Mouse (Mus musculus): ENCODE measurements at regions not wholly inside any gene's neighbourhood (a gene's known extent, or its start where the extent isn't known, plus 50 kb on each side); places are given as distances from the start of the nearest gene placed in this dataset.

GRCm38 (mm10) chr9:26667835-26668234 lies 65.7 kb upstream of the B3gat1 start:
- no peak overlapping the region for H3K9ac ChIP-seq (ENCODE audit: insufficient read depth, low read depth, low read length, poor library complexity, severe bottlenecking)
- TF ChIP-seq ZNF384 (IDR thresholded peaks at IDR 0.05; ENCODE audit: low read depth, low read length) = no peak
- no peak for TF ChIP-seq MAFK (IDR thresholded peaks at IDR 0.05; ENCODE audit: insufficient read depth, low read depth, low read length)
- no peak for TF ChIP-seq HCFC1 (IDR thresholded peaks at IDR 0.05; ENCODE audit: borderline replicate concordance, insufficient read depth, low read length)
- no peak for TF ChIP-seq CHD2 (IDR thresholded peaks at IDR 0.05; ENCODE audit: low read depth, low read length)
- no peak for TF ChIP-seq ZC3H11A (IDR thresholded peaks at IDR 0.05; ENCODE audit: borderline replicate concordance, low read depth, low read length)

GRCm38 (mm10) chr9:26674059-26674757 lies 59.3 kb upstream of the B3gat1 start:
- H3K27ac ChIP-seq (ENCODE audit: insufficient read depth, low read depth, low read length, poor library complexity, severe bottlenecking) = no peak overlapping the region
- H3K4me1 ChIP-seq (ENCODE audit: control insufficient read depth in 2 of 2, insufficient read depth in 2 of 2, low read length in 2 of 2, poor library complexity in 1 of 2) = no peaks in the 10 kb centered on the region
- TF ChIP-seq MAFK (IDR thresholded peaks at IDR 0.05; ENCODE audit: insufficient read depth, low read depth, low read length) = no peak
- no peak for TF ChIP-seq ZC3H11A (IDR thresholded peaks at IDR 0.05; ENCODE audit: borderline replicate concordance, low read depth, low read length)
- no peak for TF ChIP-seq CHD2 (IDR thresholded peaks at IDR 0.05; ENCODE audit: low read depth, low read length)
- TF ChIP-seq HCFC1 (IDR thresholded peaks at IDR 0.05; ENCODE audit: borderline replicate concordance, insufficient read depth, low read length) = no peak
- no peak for TF ChIP-seq ZNF384 (IDR thresholded peaks at IDR 0.05; ENCODE audit: low read depth, low read length)
- H3K9me3 ChIP-seq (ENCODE audit: control insufficient read depth, insufficient read depth, low read depth, low read length) = no peaks in the 10 kb centered on the region
- H3K4me3 ChIP-seq (ENCODE audit: insufficient read depth in 1 of 2, low read depth in 1 of 2, low read length in 2 of 2, poor library complexity in 1 of 2, severe bottlenecking in 1 of 2) = no peak overlapping the region
- no peak overlapping the region for H3K9ac ChIP-seq (ENCODE audit: insufficient read depth, low read depth, low read length, poor library complexity, severe bottlenecking)
- no peaks in the 10 kb centered on the region for H3K36me3 ChIP-seq (ENCODE audit: control insufficient read depth, insufficient read depth, low read length, poor library complexity, severe bottlenecking)
- in situ Hi-C loops (cut with MboI; ENCODE audit: low sequenced_read_pairs in 2 of 2, unreplicated experiment in 2 of 2) = no loop called here
- no peak for DNase-seq (ENCODE audit: low read depth, low spot score)

More at GRCm38 (mm10) chr9:26667835-26668234, 65.7 kb upstream of the B3gat1 start:
- H3K27ac ChIP-seq (ENCODE audit: insufficient read depth, low read depth, low read length, poor library complexity, severe bottlenecking) = no peak overlapping the region
- no peaks in the 10 kb centered on the region for H3K9me3 ChIP-seq (ENCODE audit: control insufficient read depth, insufficient read depth, low read depth, low read length)
- no peak overlapping the region for H3K4me3 ChIP-seq (ENCODE audit: insufficient read depth in 1 of 2, low read depth in 1 of 2, low read length in 2 of 2, poor library complexity in 1 of 2, severe bottlenecking in 1 of 2)
- H3K36me3 ChIP-seq (ENCODE audit: control insufficient read depth, insufficient read depth, low read length, poor library complexity, severe bottlenecking) = no peaks in the 10 kb centered on the region
- in situ Hi-C loops (cut with MboI; ENCODE audit: low sequenced_read_pairs in 2 of 2, unreplicated experiment in 2 of 2) = no loop called here
- no peak for DNase-seq (ENCODE audit: low read depth, low spot score)
- H3K4me1 ChIP-seq (ENCODE audit: control insufficient read depth in 2 of 2, insufficient read depth in 2 of 2, low read length in 2 of 2, poor library complexity in 1 of 2) = no peaks in the 10 kb centered on the region

- Histone ChIP-seq H3K4me3 (ENCODE audit: insufficient read depth in 1 of 2, low read depth in 1 of 2, low read length in 2 of 2, poor library complexity in 1 of 2, severe bottlenecking in 1 of 2) (no peak overlapping the region), H3K4me1 (ENCODE audit: control insufficient read depth in 2 of 2, insufficient read depth in 2 of 2, low read length in 2 of 2, poor library complexity in 1 of 2) (no peaks in the 10 kb centered on the region), H3K9ac (ENCODE audit: insufficient read depth, low read depth, low read length, poor library complexity, severe bottlenecking) (no peak overlapping the region), H3K36me3 (ENCODE audit: control insufficient read depth, insufficient read depth, low read length, poor library complexity, severe bottlenecking) (no peaks in the 10 kb centered on the region), H3K9me3 (ENCODE audit: control insufficient read depth, insufficient read depth, low read depth, low read length) (no peaks in the 10 kb centered on the region), H3K27ac (ENCODE audit: insufficient read depth, low read depth, low read length, poor library complexity, severe bottlenecking) (no peak overlapping the region)
- no peak for TF ChIP-seq ZNF384 (IDR thresholded peaks at IDR 0.05; ENCODE audit: low read depth, low read length)
- no peak for TF ChIP-seq MAFK (IDR thresholded peaks at IDR 0.05; ENCODE audit: insufficient read depth, low read depth, low read length)
- TF ChIP-seq CHD2 (IDR thresholded peaks at IDR 0.05; ENCODE audit: low read depth, low read length) = no peak
- no peak for TF ChIP-seq HCFC1 (IDR thresholded peaks at IDR 0.05; ENCODE audit: borderline replicate concordance, insufficient read depth, low read length)
- no peak for TF ChIP-seq ZC3H11A (IDR thresholded peaks at IDR 0.05; ENCODE audit: borderline replicate concordance, low read depth, low read length)
- in situ Hi-C loops (cut with MboI; ENCODE audit: low sequenced_read_pairs in 2 of 2, unreplicated experiment in 2 of 2) = no loop called here
- no peak for DNase-seq (ENCODE audit: low read depth, low spot score)
These were observed 55.2 kb upstream of the B3gat1 start for GRCm38 (mm10) chr9:26678288-26678687.

- Histone ChIP-seq H3K9me3 (ENCODE audit: control insufficient read depth, insufficient read depth, low read depth, low read length) (no peaks in the 10 kb centered on the region), H3K27ac (ENCODE audit: insufficient read depth, low read depth, low read length, poor library complexity, severe bottlenecking) (no peak overlapping the region), H3K9ac (ENCODE audit: insufficient read depth, low read depth, low read length, poor library complexity, severe bottlenecking) (no peak overlapping the region), H3K36me3 (ENCODE audit: control insufficient read depth, insufficient read depth, low read length, poor library complexity, severe bottlenecking) (no peaks in the 10 kb centered on the region), H3K4me1 (ENCODE audit: control insufficient read depth in 2 of 2, insufficient read depth in 2 of 2, low read length in 2 of 2, poor library complexity in 1 of 2) (no peaks in the 10 kb centered on the region), H3K4me3 (ENCODE audit: insufficient read depth in 1 of 2, low read depth in 1 of 2, low read length in 2 of 2, poor library complexity in 1 of 2, severe bottlenecking in 1 of 2) (no peak overlapping the region)
- in situ Hi-C loops (cut with MboI; ENCODE audit: low sequenced_read_pairs in 2 of 2, unreplicated experiment in 2 of 2) = no loop called here
- no peak for DNase-seq (ENCODE audit: low read depth, low spot score)
- no peak for TF ChIP-seq CHD2 (IDR thresholded peaks at IDR 0.05; ENCODE audit: low read depth, low read length)
These were observed 52.0 kb upstream of the B3gat1 start for GRCm38 (mm10) chr9:26681516-26681915.

Data from ES-E14 (cell line).